Mouse (Mus musculus) neural tube, embryonic 10.5 days (tissue): ENCODE measurements around the gene Matn3.

Source experiments
- DNase-seq: peaks from one replicate; pipeline ENCODE4 v3.0.0-alpha.2; 2017; ENCODE audit warnings: low spot score; ENCODE audit errors: extremely low spot score

Gene Matn3

GRCm38 (mm10) chr12:9020986-9021385 lies 73.3 kb downstream of the Matn3 start:
- DNase-seq, result no peak
